Mouse (Mus musculus) C2C12 (cell line): Measurements from ENCODE around the gene Pdlim1.

Experiments used
- CTCF ChIP-seq: IDR thresholded peaks from one replicate; pipeline ENCODE4 v1.5.1; 2011; ENCODE audit not compliant: control insufficient read depth, insufficient read depth, insufficient read length
- MYOD1 ChIP-seq: IDR thresholded peaks from one replicate; pipeline ENCODE4 v1.6.1; 2011; ENCODE audit warnings: low read depth; ENCODE audit not compliant: control insufficient read depth, insufficient read length
- MYOG ChIP-seq: IDR thresholded peaks from one replicate; pipeline ENCODE4 v1.6.1; 2011; ENCODE audit not compliant: control insufficient read depth, insufficient read length; ENCODE audit errors: extremely low read depth
- USF1 ChIP-seq: IDR thresholded peaks from one replicate; pipeline ENCODE4 v1.6.1; 2011; ENCODE audit warnings: low read depth, mild to moderate bottlenecking, control low read depth, moderate library complexity

- TF ChIP-seq CTCF (no peak), MYOG (no peak), USF1 (no peak), MYOD1 (no peak)
Observed at GRCm38 (mm10) chr19:40267380-40267779, 4.3 kb downstream of the Pdlim1 start.
